Mouse (Mus musculus): ENCODE measurements around the gene Tdrd7. TPM values are rescaled to one million over a fixed set of nuclear protein-coding genes. Genes with fewer than 3 reads are reported as not detected.

Tdrd7 gene
- polyA plus RNA-seq, 1 experiment from 2014 or later = 9.6 TPM

DNA sequence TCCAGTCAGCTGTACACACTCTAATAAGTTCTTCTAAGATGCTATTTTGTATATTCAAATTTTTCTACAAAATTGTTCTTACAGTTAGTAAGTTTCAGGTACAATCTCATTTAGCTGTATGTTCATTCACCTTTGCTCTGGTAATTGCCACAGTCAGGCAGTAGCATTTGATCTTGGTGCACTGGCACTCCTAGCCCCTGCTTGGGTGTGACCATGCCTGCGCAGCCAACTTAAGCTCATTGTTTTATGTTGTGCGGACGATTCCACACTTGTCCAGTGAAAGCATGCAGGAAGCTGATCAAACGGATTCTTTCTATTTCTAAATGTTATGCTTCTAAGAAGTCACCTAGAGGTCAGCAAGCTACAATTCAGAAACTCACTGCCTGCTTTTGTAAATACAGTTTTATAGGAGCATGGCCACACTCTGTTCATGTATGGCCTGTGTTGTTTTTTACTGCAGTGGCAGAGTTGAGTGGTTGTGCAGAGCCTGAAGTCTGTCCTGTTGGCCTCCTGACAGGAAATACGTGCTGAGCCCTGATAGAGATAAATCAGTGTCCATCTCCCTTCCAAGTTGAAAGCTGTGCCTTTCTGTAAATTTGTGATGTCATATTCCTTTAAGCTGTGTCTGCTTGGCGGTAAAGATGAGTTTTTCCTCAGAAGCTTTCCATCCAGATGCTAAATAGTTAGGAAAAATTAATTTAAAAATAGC is 25.4 kb downstream of the Tdrd7 start:
- Histone ChIP-seq H3K9me3 (ENCODE audit: control insufficient read depth, low read length) (no peaks in the 10 kb centered on the region), H3K27me3 (ENCODE audit: control insufficient read depth, insufficient read depth, low read length) (no peaks in the 10 kb centered on the region), H3K4me1 (replicated peaks; ENCODE audit: control insufficient read depth, insufficient read depth, low read length) (no peaks in the 10 kb centered on the region), H3K27ac (ENCODE audit: low read depth, low read length) (no peak overlapping the region), H3K4me2 (ENCODE audit: low read depth, low read length, severe bottlenecking) (no peak overlapping the region), H3K9ac (ENCODE audit: low read length) (no peak overlapping the region), H3K36me3 (ENCODE audit: control insufficient read depth, insufficient read depth, low read length) (no peaks in the 10 kb centered on the region), H3K4me3 (ENCODE audit: low read depth, low read length) (no peak overlapping the region)
- 85% methylated on average over 6 of the region's 6 CpGs for WGBS
- ATAC-seq (replicated peaks; ENCODE audit: low FRiP score) (no peak), DNase-seq (ENCODE audit: low spot score) (no peak)

DNA sequence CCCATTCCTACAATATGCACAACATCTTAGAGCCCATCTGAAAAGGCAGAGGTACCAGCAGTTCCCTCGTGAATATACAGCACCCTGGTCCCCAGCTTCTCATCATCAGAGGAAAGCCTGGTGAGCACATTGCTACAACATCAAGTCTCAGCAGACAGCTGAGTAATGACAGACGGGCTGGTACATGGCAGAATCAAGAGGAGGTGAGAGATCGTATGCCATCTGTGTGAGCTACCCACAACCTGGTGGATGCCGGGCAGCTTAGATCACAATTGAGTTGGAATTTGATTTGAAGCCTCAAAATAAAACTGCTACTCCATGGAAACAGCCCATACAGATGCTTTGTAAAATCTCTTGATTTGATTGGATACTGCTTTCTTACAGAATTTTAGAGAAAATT is 33.4 kb downstream of the Tdrd7 start:
- Histone ChIP-seq H3K9me3 (ENCODE audit: control insufficient read depth, low read length) (no peaks in the 10 kb centered on the region), H3K36me3 (ENCODE audit: control insufficient read depth, insufficient read depth, low read length) (no peaks in the 10 kb centered on the region), H3K4me2 (ENCODE audit: low read depth, low read length, severe bottlenecking) (no peak overlapping the region), H3K27me3 (ENCODE audit: control insufficient read depth, insufficient read depth, low read length) (no peaks in the 10 kb centered on the region), H3K4me1 (replicated peaks; ENCODE audit: control insufficient read depth, insufficient read depth, low read length) (no peaks in the 10 kb centered on the region), H3K4me3 (ENCODE audit: low read depth, low read length) (no peak overlapping the region), H3K27ac (ENCODE audit: low read depth, low read length) (no peak overlapping the region), H3K9ac (ENCODE audit: low read length) (no peak overlapping the region)
- WGBS = 86% methylated on average over 4 of the region's 4 CpGs
- no peak for DNase-seq (ENCODE audit: low spot score)
- no peak for ATAC-seq (replicated peaks; ENCODE audit: low FRiP score)

DNA sequence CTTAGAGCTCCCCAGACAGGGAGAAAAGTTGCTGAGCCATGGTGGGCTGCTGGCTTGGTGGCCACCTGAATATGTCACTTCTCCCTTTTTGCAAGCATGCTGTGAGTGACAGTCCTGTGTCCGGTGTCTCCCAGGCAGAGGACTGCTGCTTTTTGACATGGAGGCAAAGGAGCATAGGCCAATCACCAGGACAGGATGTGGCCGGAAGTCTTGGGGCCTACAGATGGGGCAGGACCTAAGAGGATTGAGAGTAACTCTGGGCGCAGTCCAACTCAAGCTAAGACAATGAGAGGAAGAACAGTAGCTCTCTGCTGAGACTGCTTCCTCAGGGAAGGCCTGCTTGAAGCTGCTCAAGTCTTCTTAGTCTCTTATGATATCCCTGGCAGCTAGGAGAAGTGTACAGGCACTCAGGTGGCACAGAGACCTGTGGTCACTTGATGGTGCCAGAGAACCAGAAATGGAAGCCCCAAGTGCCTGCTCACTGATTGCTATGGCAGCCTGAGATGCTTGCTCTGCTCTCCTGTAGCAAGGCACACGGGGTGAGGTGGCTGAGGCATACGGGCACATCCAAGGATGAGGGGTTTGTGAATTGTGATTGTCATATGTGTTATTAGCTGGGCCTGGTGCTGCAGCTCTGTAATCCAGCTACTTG is 43.1 kb downstream of the Tdrd7 start:
- Histone ChIP-seq H3K4me2 (ENCODE audit: low read depth, low read length, severe bottlenecking) (no peak overlapping the region), H3K27me3 (ENCODE audit: control insufficient read depth, insufficient read depth, low read length) (no peaks in the 10 kb centered on the region), H3K36me3 (ENCODE audit: control insufficient read depth, insufficient read depth, low read length) (no peaks in the 10 kb centered on the region), H3K9me3 (ENCODE audit: control insufficient read depth, low read length) (no peaks in the 10 kb centered on the region), H3K4me1 (replicated peaks; ENCODE audit: control insufficient read depth, insufficient read depth, low read length) (no peaks in the 10 kb centered on the region), H3K4me3 (ENCODE audit: low read depth, low read length) (no peak overlapping the region), H3K9ac (ENCODE audit: low read length) (no peak overlapping the region), H3K27ac (ENCODE audit: low read depth, low read length) (no peak overlapping the region)
- no peak for DNase-seq (ENCODE audit: low spot score)
- WGBS = 91% methylated on average over 5 of the region's 5 CpGs
- no peak for ATAC-seq (replicated peaks; ENCODE audit: low FRiP score)

DNA sequence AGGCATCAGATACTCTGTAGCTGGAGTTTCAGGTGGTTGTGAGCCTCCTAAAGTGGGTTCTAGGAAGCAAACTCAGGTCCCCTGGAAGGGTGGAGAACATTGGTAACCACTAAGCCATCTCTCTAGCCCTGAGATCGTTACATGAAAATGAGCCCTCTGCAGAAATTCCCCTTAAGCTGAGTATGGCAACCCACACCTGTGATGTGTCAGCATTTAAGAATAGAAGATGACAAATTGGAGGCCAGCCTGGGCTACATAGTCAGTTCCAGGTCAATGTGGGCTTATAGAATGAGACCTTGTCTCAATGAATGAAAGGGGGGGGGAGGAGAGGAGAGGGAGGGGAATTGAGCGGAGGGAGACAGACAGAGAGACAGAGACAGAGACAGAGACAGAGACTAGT is 46.6 kb downstream of the Tdrd7 start:
- Histone ChIP-seq H3K9ac (ENCODE audit: low read length) (no peak overlapping the region), H3K4me2 (ENCODE audit: low read depth, low read length, severe bottlenecking) (no peak overlapping the region), H3K4me1 (replicated peaks; ENCODE audit: control insufficient read depth, insufficient read depth, low read length) (no peaks in the 10 kb centered on the region), H3K36me3 (ENCODE audit: control insufficient read depth, insufficient read depth, low read length) (no peaks in the 10 kb centered on the region), H3K27me3 (ENCODE audit: control insufficient read depth, insufficient read depth, low read length) (no peaks in the 10 kb centered on the region), H3K4me3 (ENCODE audit: low read depth, low read length) (no peak overlapping the region), H3K27ac (ENCODE audit: low read depth, low read length) (no peak overlapping the region), H3K9me3 (ENCODE audit: control insufficient read depth, low read length) (no peaks in the 10 kb centered on the region)
- DNase-seq (ENCODE audit: low spot score) (no peak), ATAC-seq (replicated peaks; ENCODE audit: low FRiP score) (no peak)
- WGBS = 93% methylated on average over 2 of the region's 2 CpGs

DNA sequence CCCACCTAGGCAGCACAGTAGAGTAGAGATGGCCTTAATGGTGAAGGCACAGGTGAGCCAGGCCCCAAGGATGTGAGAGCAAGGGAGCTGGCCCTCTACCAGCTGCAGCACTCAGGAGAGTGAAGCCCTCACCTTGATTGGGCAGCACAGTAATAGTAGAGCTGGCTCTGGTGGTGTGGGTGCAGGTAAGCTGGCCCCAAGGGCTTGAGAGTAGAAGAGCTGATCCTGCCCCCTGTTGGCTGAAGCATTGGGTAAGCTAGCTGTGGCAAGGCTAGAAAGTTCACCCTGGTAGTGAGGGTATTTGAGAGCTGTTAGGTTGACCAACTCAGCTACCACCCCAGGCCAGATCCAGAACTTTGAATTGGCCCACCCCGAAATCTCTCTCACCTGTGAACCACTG is 50.5 kb downstream of the Tdrd7 start:
- ATAC-seq (replicated peaks; ENCODE audit: low FRiP score) = no peak

DNA sequence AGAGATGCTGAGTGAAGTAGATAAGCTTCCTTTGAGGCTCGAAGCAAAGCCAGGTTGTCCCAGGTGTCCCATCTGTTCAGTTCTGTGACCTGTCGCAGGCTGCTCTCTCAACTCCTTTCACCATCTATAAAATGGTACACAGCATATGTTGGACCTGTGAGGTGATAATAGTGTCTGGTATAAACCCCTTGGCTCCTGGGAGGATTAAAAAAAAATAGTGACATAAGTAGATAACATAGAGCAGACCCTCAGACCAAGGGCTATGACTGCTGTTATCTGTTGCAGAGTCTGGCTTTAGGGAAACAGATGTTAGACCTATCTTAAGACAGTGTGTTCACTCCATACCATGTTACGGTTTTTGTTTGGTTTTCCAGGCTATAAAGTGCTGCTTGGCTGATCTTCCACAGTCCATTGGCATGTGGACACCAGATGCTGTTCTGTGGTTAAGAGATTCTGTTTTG is 57.9 kb downstream of the Tdrd7 start:
- Histone ChIP-seq H3K27me3 (ENCODE audit: control insufficient read depth, insufficient read depth, low read length) (no peaks in the 10 kb centered on the region), H3K36me3 (ENCODE audit: control insufficient read depth, insufficient read depth, low read length) (no peaks in the 10 kb centered on the region), H3K4me2 (ENCODE audit: low read depth, low read length, severe bottlenecking) (no peak overlapping the region), H3K4me1 (replicated peaks; ENCODE audit: control insufficient read depth, insufficient read depth, low read length) (no peaks in the 10 kb centered on the region), H3K9me3 (ENCODE audit: control insufficient read depth, low read length) (no peaks in the 10 kb centered on the region), H3K4me3 (ENCODE audit: low read depth, low read length) (no peak overlapping the region), H3K27ac (ENCODE audit: low read depth, low read length) (no peak overlapping the region), H3K9ac (ENCODE audit: low read length) (no peak overlapping the region)
- no peak for DNase-seq (ENCODE audit: low spot score)
- ATAC-seq (replicated peaks; ENCODE audit: low FRiP score) = no peak
- WGBS = 79% methylated on average over 3 of the region's 3 CpGs

More for the DNA sequence above, 50.5 kb downstream of the Tdrd7 start:
- DNase-seq (ENCODE audit: low spot score) = no peak
- H3K27me3 ChIP-seq (ENCODE audit: control insufficient read depth, insufficient read depth, low read length) = no peaks in the 10 kb centered on the region
- 82% methylated on average over 1 of the region's 1 CpGs for WGBS
- no peak overlapping the region for H3K9ac ChIP-seq (ENCODE audit: low read length)
- no peaks in the 10 kb centered on the region for H3K36me3 ChIP-seq (ENCODE audit: control insufficient read depth, insufficient read depth, low read length)
- H3K4me2 ChIP-seq (ENCODE audit: low read depth, low read length, severe bottlenecking) = no peak overlapping the region
- H3K9me3 ChIP-seq (ENCODE audit: control insufficient read depth, low read length) = no peaks in the 10 kb centered on the region
- H3K4me1 ChIP-seq (replicated peaks; ENCODE audit: control insufficient read depth, insufficient read depth, low read length) = no peaks in the 10 kb centered on the region
- H3K27ac ChIP-seq (ENCODE audit: low read depth, low read length) = no peak overlapping the region
- no peak overlapping the region for H3K4me3 ChIP-seq (ENCODE audit: low read depth, low read length)

DNA sequence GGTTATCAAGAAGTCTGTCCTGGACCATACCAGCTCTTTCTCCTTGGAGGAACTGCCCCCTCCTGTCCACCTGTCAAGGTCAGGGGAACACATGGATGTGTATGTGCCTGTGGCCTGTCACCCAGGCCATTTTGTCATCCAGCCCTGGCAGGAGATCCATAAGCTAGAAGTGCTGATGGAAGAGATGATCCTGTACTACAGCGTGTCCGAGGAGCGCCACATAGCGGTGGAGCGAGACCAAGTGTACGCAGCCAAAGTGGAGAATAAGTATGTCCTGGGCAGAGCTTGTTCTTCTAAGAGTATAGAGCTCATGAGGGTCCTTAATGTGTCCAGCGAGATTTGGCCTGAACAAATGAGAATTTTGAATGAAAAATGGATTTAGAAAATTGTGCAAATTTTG is 60.8 kb downstream of the Tdrd7 start:
- no peak overlapping the region for H3K4me2 ChIP-seq (ENCODE audit: low read depth, low read length, severe bottlenecking)
- H3K27ac ChIP-seq (ENCODE audit: low read depth, low read length) = no peak overlapping the region
- no peaks in the 10 kb centered on the region for H3K27me3 ChIP-seq (ENCODE audit: control insufficient read depth, insufficient read depth, low read length)
- ATAC-seq (replicated peaks; ENCODE audit: low FRiP score) = no peak
- no peaks in the 10 kb centered on the region for H3K36me3 ChIP-seq (ENCODE audit: control insufficient read depth, insufficient read depth, low read length)
- DNase-seq (ENCODE audit: low spot score) = peak; percentile 60
- H3K4me1 ChIP-seq (replicated peaks; ENCODE audit: control insufficient read depth, insufficient read depth, low read length) = no peaks in the 10 kb centered on the region
- no peak overlapping the region for H3K9ac ChIP-seq (ENCODE audit: low read length)
- no peaks in the 10 kb centered on the region for H3K9me3 ChIP-seq (ENCODE audit: control insufficient read depth, low read length)
- H3K4me3 ChIP-seq (ENCODE audit: low read depth, low read length) = no peak overlapping the region
- 52% methylated on average over 7 of the region's 7 CpGs for WGBS

DNA sequence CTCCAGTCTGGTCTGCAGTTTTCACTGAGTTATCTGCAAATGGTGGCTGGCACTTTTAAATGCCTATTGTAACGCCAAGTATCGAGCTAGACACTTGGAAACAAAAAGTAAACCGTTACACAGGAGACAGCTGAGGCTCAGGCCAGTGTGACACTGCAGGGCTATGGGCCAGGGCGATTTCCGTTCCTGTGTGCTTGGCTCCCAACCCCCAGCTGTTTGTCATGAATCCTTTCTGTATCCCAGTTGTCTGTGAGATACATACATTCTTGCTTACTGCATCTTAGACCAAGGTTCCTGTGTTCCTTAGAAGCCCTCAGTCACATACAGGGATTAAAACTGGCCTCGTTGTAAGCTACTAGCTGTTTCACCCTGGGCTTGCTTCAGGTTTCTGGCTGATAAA is 63.1 kb downstream of the Tdrd7 start:
- WGBS = 72% methylated on average over 6 of the region's 6 CpGs
- ATAC-seq (replicated peaks; ENCODE audit: low FRiP score) = no peak

DNA sequence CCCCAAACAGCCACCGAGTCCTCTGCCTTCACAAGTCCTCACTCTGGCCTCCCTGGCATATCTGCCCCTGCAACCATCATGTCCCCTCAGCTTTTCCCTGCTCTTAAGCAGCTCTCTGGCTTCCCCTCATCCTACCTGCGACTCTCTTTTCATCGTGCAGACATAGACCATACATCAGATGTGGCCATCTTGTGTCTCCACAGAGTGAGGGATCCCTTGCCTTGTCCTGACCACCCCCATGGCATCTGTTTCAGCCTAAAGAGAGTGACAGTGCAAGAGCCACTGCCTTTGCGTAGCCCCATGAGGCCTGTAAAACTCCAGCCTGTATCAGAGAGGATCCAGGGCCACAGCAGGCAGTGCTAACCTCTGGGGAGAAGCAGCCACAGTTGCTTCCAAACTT is 63.6 kb downstream of the Tdrd7 start:
- ATAC-seq (replicated peaks; ENCODE audit: low FRiP score) = no peak

More for the DNA sequence above, 63.1 kb downstream of the Tdrd7 start:
- no peak overlapping the region for H3K9ac ChIP-seq (ENCODE audit: low read length)
- H3K36me3 ChIP-seq (ENCODE audit: control insufficient read depth, insufficient read depth, low read length) = no peaks in the 10 kb centered on the region
- H3K4me1 ChIP-seq (replicated peaks; ENCODE audit: control insufficient read depth, insufficient read depth, low read length) = no peaks in the 10 kb centered on the region
- H3K9me3 ChIP-seq (ENCODE audit: control insufficient read depth, low read length) = no peaks in the 10 kb centered on the region
- no peak overlapping the region for H3K27ac ChIP-seq (ENCODE audit: low read depth, low read length)
- H3K4me2 ChIP-seq (ENCODE audit: low read depth, low read length, severe bottlenecking) = no peak overlapping the region
- H3K4me3 ChIP-seq (ENCODE audit: low read depth, low read length) = no peak overlapping the region
- no peak for DNase-seq (ENCODE audit: low spot score)
- no peaks in the 10 kb centered on the region for H3K27me3 ChIP-seq (ENCODE audit: control insufficient read depth, insufficient read depth, low read length)

More for the DNA sequence above, 63.6 kb downstream of the Tdrd7 start:
- no peak for DNase-seq (ENCODE audit: low spot score)
- Histone ChIP-seq H3K4me2 (ENCODE audit: low read depth, low read length, severe bottlenecking) (no peak overlapping the region), H3K36me3 (ENCODE audit: control insufficient read depth, insufficient read depth, low read length) (no peaks in the 10 kb centered on the region), H3K9ac (ENCODE audit: low read length) (no peak overlapping the region), H3K27ac (ENCODE audit: low read depth, low read length) (no peak overlapping the region), H3K27me3 (ENCODE audit: control insufficient read depth, insufficient read depth, low read length) (no peaks in the 10 kb centered on the region), H3K4me1 (replicated peaks; ENCODE audit: control insufficient read depth, insufficient read depth, low read length) (no peaks in the 10 kb centered on the region), H3K4me3 (ENCODE audit: low read depth, low read length) (no peak overlapping the region), H3K9me3 (ENCODE audit: control insufficient read depth, low read length) (no peaks in the 10 kb centered on the region)
- 80% methylated on average over 4 of the region's 4 CpGs for WGBS

All from forebrain, embryonic 11.5 days (tissue).